Mouse (Mus musculus): ENCODE results near the gene Chl1. TPM values are rescaled to one million over a fixed set of nuclear protein-coding genes. Genes with fewer than 3 reads are reported as not detected.

The Chl1 gene
- total RNA-seq, 1 experiment: 0.22 TPM

GRCm38 (mm10) chr6:103632856-103633255, 122.5 kb downstream of the Chl1 start:
- H3K4me3 ChIP-seq (ENCODE audit: insufficient read depth in 1 of 2, low read depth in 1 of 2, low read length in 2 of 2, poor library complexity in 1 of 2, severe bottlenecking in 1 of 2): no peak overlapping the region
- H3K4me1 ChIP-seq (ENCODE audit: control insufficient read depth in 2 of 2, insufficient read depth in 2 of 2, low read length in 2 of 2, poor library complexity in 1 of 2): no peaks in the 10 kb centered on the region
- H3K27ac ChIP-seq (ENCODE audit: insufficient read depth, low read depth, low read length, poor library complexity, severe bottlenecking): no peak overlapping the region
- in situ Hi-C loops (cut with MboI; ENCODE audit: low sequenced_read_pairs in 2 of 2, unreplicated experiment in 2 of 2): no loop called here
- H3K9ac ChIP-seq (ENCODE audit: insufficient read depth, low read depth, low read length, poor library complexity, severe bottlenecking): no peak overlapping the region
- TF ChIP-seq CHD2 (IDR thresholded peaks at IDR 0.05; ENCODE audit: low read depth, low read length) (no peak), MAFK (IDR thresholded peaks at IDR 0.05; ENCODE audit: insufficient read depth, low read depth, low read length) (no peak), ZC3H11A (IDR thresholded peaks at IDR 0.05; ENCODE audit: borderline replicate concordance, low read depth, low read length) (no peak), HCFC1 (IDR thresholded peaks at IDR 0.05; ENCODE audit: borderline replicate concordance, insufficient read depth, low read length) (no peak), ZNF384 (IDR thresholded peaks at IDR 0.05; ENCODE audit: low read depth, low read length) (no peak)
- H3K9me3 ChIP-seq (ENCODE audit: control insufficient read depth, insufficient read depth, low read depth, low read length): no peaks in the 10 kb centered on the region
- no peak for DNase-seq (ENCODE audit: low read depth, low spot score)
- no peaks in the 10 kb centered on the region for H3K36me3 ChIP-seq (ENCODE audit: control insufficient read depth, insufficient read depth, low read length, poor library complexity, severe bottlenecking)

GRCm38 (mm10) chr6:103656778-103657177, 146.4 kb downstream of the Chl1 start:
- Histone ChIP-seq H3K9ac (ENCODE audit: insufficient read depth, low read depth, low read length, poor library complexity, severe bottlenecking) (no peak overlapping the region), H3K36me3 (ENCODE audit: control insufficient read depth, insufficient read depth, low read length, poor library complexity, severe bottlenecking) (no peaks in the 10 kb centered on the region), H3K27ac (ENCODE audit: insufficient read depth, low read depth, low read length, poor library complexity, severe bottlenecking) (no peak overlapping the region), H3K9me3 (ENCODE audit: control insufficient read depth, insufficient read depth, low read depth, low read length) (no peaks in the 10 kb centered on the region), H3K4me3 (ENCODE audit: insufficient read depth in 1 of 2, low read depth in 1 of 2, low read length in 2 of 2, poor library complexity in 1 of 2, severe bottlenecking in 1 of 2) (no peak overlapping the region), H3K4me1 (ENCODE audit: control insufficient read depth in 2 of 2, insufficient read depth in 2 of 2, low read length in 2 of 2, poor library complexity in 1 of 2) (no peaks in the 10 kb centered on the region)
- TF ChIP-seq ZNF384 (IDR thresholded peaks at IDR 0.05; ENCODE audit: low read depth, low read length) (no peak), MAFK (IDR thresholded peaks at IDR 0.05; ENCODE audit: insufficient read depth, low read depth, low read length) (no peak), HCFC1 (IDR thresholded peaks at IDR 0.05; ENCODE audit: borderline replicate concordance, insufficient read depth, low read length) (no peak), ZC3H11A (IDR thresholded peaks at IDR 0.05; ENCODE audit: borderline replicate concordance, low read depth, low read length) (no peak), CHD2 (IDR thresholded peaks at IDR 0.05; ENCODE audit: low read depth, low read length) (no peak)
- no peak for DNase-seq (ENCODE audit: low read depth, low spot score)
- in situ Hi-C loops (cut with MboI; ENCODE audit: low sequenced_read_pairs in 2 of 2, unreplicated experiment in 2 of 2): no loop called here

- H3K9me3 ChIP-seq (ENCODE audit: control insufficient read depth, insufficient read depth, low read depth, low read length): no peaks in the 10 kb centered on the region
- no peaks in the 10 kb centered on the region for H3K4me1 ChIP-seq (ENCODE audit: control insufficient read depth in 2 of 2, insufficient read depth in 2 of 2, low read length in 2 of 2, poor library complexity in 1 of 2)
- no peak overlapping the region for H3K9ac ChIP-seq (ENCODE audit: insufficient read depth, low read depth, low read length, poor library complexity, severe bottlenecking)
- DNase-seq (ENCODE audit: low read depth, low spot score): no peak
- H3K27ac ChIP-seq (ENCODE audit: insufficient read depth, low read depth, low read length, poor library complexity, severe bottlenecking): no peak overlapping the region
- no peaks in the 10 kb centered on the region for H3K36me3 ChIP-seq (ENCODE audit: control insufficient read depth, insufficient read depth, low read length, poor library complexity, severe bottlenecking)
- in situ Hi-C loops (cut with MboI; ENCODE audit: low sequenced_read_pairs in 2 of 2, unreplicated experiment in 2 of 2): no loop called here
- TF ChIP-seq MAFK (IDR thresholded peaks at IDR 0.05; ENCODE audit: insufficient read depth, low read depth, low read length): no peak
- TF ChIP-seq ZC3H11A (IDR thresholded peaks at IDR 0.05; ENCODE audit: borderline replicate concordance, low read depth, low read length): no peak
- no peak for TF ChIP-seq HCFC1 (IDR thresholded peaks at IDR 0.05; ENCODE audit: borderline replicate concordance, insufficient read depth, low read length)
- no peak for TF ChIP-seq ZNF384 (IDR thresholded peaks at IDR 0.05; ENCODE audit: low read depth, low read length)
- no peak for TF ChIP-seq CHD2 (IDR thresholded peaks at IDR 0.05; ENCODE audit: low read depth, low read length)
- H3K4me3 ChIP-seq (ENCODE audit: insufficient read depth in 1 of 2, low read depth in 1 of 2, low read length in 2 of 2, poor library complexity in 1 of 2, severe bottlenecking in 1 of 2): no peak overlapping the region
Measured at GRCm38 (mm10) chr6:103659173-103659572, 148.8 kb downstream of the Chl1 start.

- H3K9ac ChIP-seq (ENCODE audit: insufficient read depth, low read depth, low read length, poor library complexity, severe bottlenecking): no peak overlapping the region
- no peak overlapping the region for H3K4me3 ChIP-seq (ENCODE audit: insufficient read depth in 1 of 2, low read depth in 1 of 2, low read length in 2 of 2, poor library complexity in 1 of 2, severe bottlenecking in 1 of 2)
- no peak for TF ChIP-seq MAFK (IDR thresholded peaks at IDR 0.05; ENCODE audit: insufficient read depth, low read depth, low read length)
- no peak for TF ChIP-seq ZC3H11A (IDR thresholded peaks at IDR 0.05; ENCODE audit: borderline replicate concordance, low read depth, low read length)
- no peaks in the 10 kb centered on the region for H3K4me1 ChIP-seq (ENCODE audit: control insufficient read depth in 2 of 2, insufficient read depth in 2 of 2, low read length in 2 of 2, poor library complexity in 1 of 2)
- no peaks in the 10 kb centered on the region for H3K36me3 ChIP-seq (ENCODE audit: control insufficient read depth, insufficient read depth, low read length, poor library complexity, severe bottlenecking)
- no peak overlapping the region for H3K27ac ChIP-seq (ENCODE audit: insufficient read depth, low read depth, low read length, poor library complexity, severe bottlenecking)
- DNase-seq (ENCODE audit: low read depth, low spot score): no peak
- in situ Hi-C loops (cut with MboI; ENCODE audit: low sequenced_read_pairs in 2 of 2, unreplicated experiment in 2 of 2): no loop called here
- H3K9me3 ChIP-seq (ENCODE audit: control insufficient read depth, insufficient read depth, low read depth, low read length): no peaks in the 10 kb centered on the region
Measured at GRCm38 (mm10) chr6:103665206-103665605, 154.8 kb downstream of the Chl1 start.

GRCm38 (mm10) chr6:103665677-103666316, 155.4 kb downstream of the Chl1 start:
- TF ChIP-seq ZNF384 (IDR thresholded peaks at IDR 0.05; ENCODE audit: low read depth, low read length) (no peak), ZC3H11A (IDR thresholded peaks at IDR 0.05; ENCODE audit: borderline replicate concordance, low read depth, low read length) (no peak), CHD2 (IDR thresholded peaks at IDR 0.05; ENCODE audit: low read depth, low read length) (no peak), MAFK (IDR thresholded peaks at IDR 0.05; ENCODE audit: insufficient read depth, low read depth, low read length) (no peak), HCFC1 (IDR thresholded peaks at IDR 0.05; ENCODE audit: borderline replicate concordance, insufficient read depth, low read length) (no peak)
- H3K4me3 ChIP-seq (ENCODE audit: insufficient read depth in 1 of 2, low read depth in 1 of 2, low read length in 2 of 2, poor library complexity in 1 of 2, severe bottlenecking in 1 of 2): no peak overlapping the region
- no peaks in the 10 kb centered on the region for H3K4me1 ChIP-seq (ENCODE audit: control insufficient read depth in 2 of 2, insufficient read depth in 2 of 2, low read length in 2 of 2, poor library complexity in 1 of 2)
- H3K27ac ChIP-seq (ENCODE audit: insufficient read depth, low read depth, low read length, poor library complexity, severe bottlenecking): no peak overlapping the region
- H3K9ac ChIP-seq (ENCODE audit: insufficient read depth, low read depth, low read length, poor library complexity, severe bottlenecking): no peak overlapping the region
- in situ Hi-C loops (cut with MboI; ENCODE audit: low sequenced_read_pairs in 2 of 2, unreplicated experiment in 2 of 2): no loop called here
- no peaks in the 10 kb centered on the region for H3K9me3 ChIP-seq (ENCODE audit: control insufficient read depth, insufficient read depth, low read depth, low read length)
- no peaks in the 10 kb centered on the region for H3K36me3 ChIP-seq (ENCODE audit: control insufficient read depth, insufficient read depth, low read length, poor library complexity, severe bottlenecking)
- no peak for DNase-seq (ENCODE audit: low read depth, low spot score)

Measured in ES-E14 (cell line).